Mouse (Mus musculus): ENCODE results near the gene Klhdc8b. TPM values are rescaled to one million over a fixed set of nuclear protein-coding genes. Genes with fewer than 3 reads are reported as not detected.

The Klhdc8b gene
- polyA plus RNA-seq, 1 experiment from 2014 or later = 43.1 TPM

Other genes with a start within 250 kb of the Klhdc8b start
- 71.1 and 77.0 TPM in 2 replicates for gene Dag1, start 197.6 kb downstream of the Klhdc8b start, polyA plus RNA-seq (2016; fragmentation: Nextera tagmentation; extraction: Ambion mirVana)
- 44.4 and 57.3 TPM in 2 replicates for gene Nicn1, start 171.2 kb downstream of the Klhdc8b start, polyA plus RNA-seq (2016; fragmentation: Nextera tagmentation; extraction: Ambion mirVana)
- gene Amt, start 164.7 kb downstream of the Klhdc8b start, polyA plus RNA-seq (2016; fragmentation: Nextera tagmentation; extraction: Ambion mirVana) = 37.9 and 39.2 TPM in 2 replicates
- gene Rhoa, start 155.5 kb downstream of the Klhdc8b start, polyA plus RNA-seq (2016; fragmentation: Nextera tagmentation; extraction: Ambion mirVana) = 272 and 276 TPM in 2 replicates
- gene Tcta, start 155.4 kb downstream of the Klhdc8b start, polyA plus RNA-seq (2016; fragmentation: Nextera tagmentation; extraction: Ambion mirVana) = 17.8 and 26.2 TPM in 2 replicates
- 767 and 792 TPM in 2 replicates for gene Gpx1, start 122.7 kb downstream of the Klhdc8b start, polyA plus RNA-seq (2016; fragmentation: Nextera tagmentation; extraction: Ambion mirVana)
- 119 and 140 TPM in 2 replicates for gene Usp4, start 113.7 kb downstream of the Klhdc8b start, polyA plus RNA-seq (2016; fragmentation: Nextera tagmentation; extraction: Ambion mirVana)
- gene 1700102P08Rik, start 68.8 kb downstream of the Klhdc8b start, polyA plus RNA-seq (2016; fragmentation: Nextera tagmentation; extraction: Ambion mirVana) = 1.1 and 1.2 TPM in 2 replicates
- 0.81 and 1.1 TPM in 2 replicates for gene Ccdc36, start 33.1 kb downstream of the Klhdc8b start, polyA plus RNA-seq (2016; fragmentation: Nextera tagmentation; extraction: Ambion mirVana)
- gene BC048562, start 25.1 kb downstream of the Klhdc8b start, polyA plus RNA-seq (2016; fragmentation: Nextera tagmentation; extraction: Ambion mirVana) = not detected in 2 replicates
- gene Ccdc71, start 1.1 kb downstream of the Klhdc8b start, polyA plus RNA-seq (2016; fragmentation: Nextera tagmentation; extraction: Ambion mirVana) = 58.2 and 59.4 TPM in 2 replicates
- gene Lamb2, start 18.2 kb upstream of the Klhdc8b start, polyA plus RNA-seq (2016; fragmentation: Nextera tagmentation; extraction: Ambion mirVana) = 42.7 and 46.2 TPM in 2 replicates
- gene Usp19, start 29.0 kb upstream of the Klhdc8b start, polyA plus RNA-seq (2016; fragmentation: Nextera tagmentation; extraction: Ambion mirVana) = 79.4 and 91.6 TPM in 2 replicates
- 112 and 115 TPM in 2 replicates for gene Qars, start 46.1 kb upstream of the Klhdc8b start, polyA plus RNA-seq (2016; fragmentation: Nextera tagmentation; extraction: Ambion mirVana)
- 150 and 171 TPM in 2 replicates for gene Qrich1, start 55.2 kb upstream of the Klhdc8b start, polyA plus RNA-seq (2016; fragmentation: Nextera tagmentation; extraction: Ambion mirVana)
- gene Impdh2, start 98.7 kb upstream of the Klhdc8b start, polyA plus RNA-seq (2016; fragmentation: Nextera tagmentation; extraction: Ambion mirVana) = 202 and 239 TPM in 2 replicates
- gene Ndufaf3, start 105.9 kb upstream of the Klhdc8b start, polyA plus RNA-seq (2016; fragmentation: Nextera tagmentation; extraction: Ambion mirVana) = 47.0 and 50.0 TPM in 2 replicates
- gene Dalrd3, start 108.3 kb upstream of the Klhdc8b start, polyA plus RNA-seq (2016; fragmentation: Nextera tagmentation; extraction: Ambion mirVana) = 196 and 221 TPM in 2 replicates
- 195 and 250 TPM in 2 replicates for gene Wdr6, start 117.2 kb upstream of the Klhdc8b start, polyA plus RNA-seq (2016; fragmentation: Nextera tagmentation; extraction: Ambion mirVana)
- 13.8 and 14.7 TPM in 2 replicates for gene P4htm, start 136.1 kb upstream of the Klhdc8b start, polyA plus RNA-seq (2016; fragmentation: Nextera tagmentation; extraction: Ambion mirVana)
- gene Arih2, start 187.8 kb upstream of the Klhdc8b start, polyA plus RNA-seq (2016; fragmentation: Nextera tagmentation; extraction: Ambion mirVana) = 66.8 and 72.6 TPM in 2 replicates
- 34.5 and 36.2 TPM in 2 replicates for gene Slc25a20, start 200.5 kb upstream of the Klhdc8b start, polyA plus RNA-seq (2016; fragmentation: Nextera tagmentation; extraction: Ambion mirVana)
- gene Prkar2a, start 227.7 kb upstream of the Klhdc8b start, polyA plus RNA-seq (2016; fragmentation: Nextera tagmentation; extraction: Ambion mirVana) = 34.6 and 40.8 TPM in 2 replicates

Data from midbrain, embryonic 10.5 days (tissue).